Mouse (Mus musculus) CH12F3 (cell line): ENCODE results near the gene Zfp473.
"Not testable (repeated sequence)": the region's sequence is repeated elsewhere in the genome, so short reads cannot be mapped to it uniquely, and the experiment has no call there.

Experiments used
- in situ Hi-C: fragments of 300-500 bp; cut with MboI; formaldehyde crosslinking; loops from 2 replicates; pipeline ENCODE4 v1.14.3; 2020; ENCODE audit warnings: low sequenced_read_pairs

Gene Zfp473

GRCm38 (mm10) chr7:44750950-44751349 is at the start of gene Zfp473:
Zfp473 (minus strand) TSS chr7:44751050.
- in situ Hi-C loops, result not testable (repeated sequence)

- in situ Hi-C loops, result no loop called here
These were observed 41.9 kb upstream of the Zfp473 start for GRCm38 (mm10) chr7:44792781-44793180.

- in situ Hi-C loops, result no loop called here
These were observed 39.2 kb upstream of the Zfp473 start for GRCm38 (mm10) chr7:44790066-44790465.

GRCm38 (mm10) chr7:44789531-44789930 is 38.7 kb upstream of the Zfp473 start:
- in situ Hi-C loops, result no loop called here

GRCm38 (mm10) chr7:44780101-44780500 is 29.3 kb upstream of the Zfp473 start:
- in situ Hi-C loops, result no loop called here

- in situ Hi-C loops, result no loop called here
These were observed 26.1 kb upstream of the Zfp473 start for GRCm38 (mm10) chr7:44776849-44777498.

- in situ Hi-C loops, result no loop called here
These were observed 21.8 kb upstream of the Zfp473 start for GRCm38 (mm10) chr7:44772591-44773204.

GRCm38 (mm10) chr7:44770046-44770578 is 19.3 kb upstream of the Zfp473 start:
- in situ Hi-C loops, result no loop called here

GRCm38 (mm10) chr7:44768129-44768528 is 17.3 kb upstream of the Zfp473 start:
- in situ Hi-C loops, result no loop called here

- in situ Hi-C loops, result no loop called here
These were observed 9.5 kb upstream of the Zfp473 start for GRCm38 (mm10) chr7:44760366-44760765.

GRCm38 (mm10) chr7:44757164-44757563 is 6.3 kb upstream of the Zfp473 start:
- in situ Hi-C loops, result no loop called here

- in situ Hi-C loops, result no loop called here
These were observed 2.5 kb downstream of the Zfp473 start, which contains the start of gene Vrk3 for GRCm38 (mm10) chr7:44748101-44749044. Vrk3 (plus strand) TSS chr7:44748413.

GRCm38 (mm10) chr7:44747115-44747514 is 3.7 kb downstream of the Zfp473 start:
- in situ Hi-C loops, result no loop called here

GRCm38 (mm10) chr7:44745076-44745475 is 5.8 kb downstream of the Zfp473 start:
- in situ Hi-C loops, result no loop called here

- in situ Hi-C loops, result no loop called here
These were observed 6.6 kb downstream of the Zfp473 start for GRCm38 (mm10) chr7:44744270-44744669.

GRCm38 (mm10) chr7:44741361-44741760 is 9.5 kb downstream of the Zfp473 start:
- in situ Hi-C loops, result no loop called here

- in situ Hi-C loops, result no loop called here
These were observed 17.1 kb downstream of the Zfp473 start for GRCm38 (mm10) chr7:44733723-44734122.

GRCm38 (mm10) chr7:44728082-44728975 is 22.5 kb downstream of the Zfp473 start:
- in situ Hi-C loops, result no loop called here

GRCm38 (mm10) chr7:44727151-44727550 is 23.7 kb downstream of the Zfp473 start:
- in situ Hi-C loops, result no loop called here

- in situ Hi-C loops, result no loop called here
These were observed 24.5 kb downstream of the Zfp473 start for GRCm38 (mm10) chr7:44726343-44726742.
